Comparison of ENCODE assay signal across 9 mouse cellular contexts in genomic region chr5:118606636-118607035, GRCm38 (mm10). TPM values are rescaled to one million over a fixed set of nuclear protein-coding genes. Genes with fewer than 3 reads are reported as not detected.
DNase-seq lines count a peak whose midpoint lies in the region; ATAC-seq and TF ChIP-seq lines count a peak whose summit lies in the region.
"Had no signal": no experiment of that assay in that cellular context is flagged by ENCODE, and none has a peak within 500 bp of the region (broad histone marks: within the 10 kb centered on the region; RNA-seq: fewer than 3 reads in every experiment).

No protein-coding gene starts in this region.

- DNase-seq in forebrain, postnatal 0 days = no peak
- DNase-seq in midbrain, embryonic 11.5 days (ENCODE audit: low spot score, missing footprints) = no peak
- no peak for DNase-seq in adrenal gland, adult 2 months
- DNase-seq in layer of hippocampus, adult 9-10 months (ENCODE audit: low spot score) = no peak
- DNase-seq: adrenal gland, postnatal 25 days had no signal

- TF ChIP-seq CTCF in forebrain, postnatal 0 days (IDR thresholded peaks at IDR 0.05; ENCODE audit: low read depth) = no peak

- H3K9ac ChIP-seq in forebrain, postnatal 0 days = no peak overlapping the region
- H3K9ac ChIP-seq in forebrain, embryonic 12.5 days = no peak overlapping the region
- H3K9ac ChIP-seq in midbrain, embryonic 13.5 days (replicated peaks) = no peak overlapping the region
- no peak overlapping the region for H3K9ac ChIP-seq in midbrain, embryonic 11.5 days (ENCODE audit: low read length)

- no peaks in the 10 kb centered on the region for H3K27me3 ChIP-seq in forebrain, postnatal 0 days (ENCODE audit: insufficient read depth, low read length)
- no peaks in the 10 kb centered on the region for H3K27me3 ChIP-seq in forebrain, embryonic 12.5 days
- H3K27me3 ChIP-seq in midbrain, embryonic 13.5 days = no peaks in the 10 kb centered on the region
- no peaks in the 10 kb centered on the region for H3K27me3 ChIP-seq in midbrain, embryonic 11.5 days (ENCODE audit: control insufficient read depth, insufficient read depth, low read length)

- H3K4me2 ChIP-seq in forebrain, postnatal 0 days (ENCODE audit: low read depth) = no peak overlapping the region
- H3K4me2 ChIP-seq in forebrain, embryonic 12.5 days = no peak overlapping the region
- no peak overlapping the region for H3K4me2 ChIP-seq in midbrain, embryonic 13.5 days (replicated peaks)
- H3K4me2 ChIP-seq in midbrain, embryonic 11.5 days = no peak overlapping the region

- H3K9me3 ChIP-seq in forebrain, postnatal 0 days (ENCODE audit: low read length) = no peaks in the 10 kb centered on the region
- H3K9me3 ChIP-seq in forebrain, embryonic 12.5 days = no peaks in the 10 kb centered on the region
- no peaks in the 10 kb centered on the region for H3K9me3 ChIP-seq in midbrain, embryonic 13.5 days
- H3K9me3 ChIP-seq in midbrain, embryonic 11.5 days (ENCODE audit: control insufficient read depth, low read length) = no peaks in the 10 kb centered on the region

- H3K27ac ChIP-seq in forebrain, postnatal 0 days (ENCODE audit: low read depth, low read length) = no peak overlapping the region
- no peak overlapping the region for H3K27ac ChIP-seq in forebrain, embryonic 12.5 days
- 0 out of 2 replicates have a peak overlapping the region, but pooled peaks have one; percentile 14 for H3K27ac ChIP-seq in midbrain, embryonic 13.5 days
- H3K27ac ChIP-seq in midbrain, embryonic 11.5 days (ENCODE audit: low read depth, low read length) = no peak overlapping the region

- peaks cover 30% of the 10 kb centered on the region for H3K4me1 ChIP-seq in forebrain, postnatal 0 days (ENCODE audit: insufficient read depth)
- H3K4me1 ChIP-seq in forebrain, embryonic 12.5 days = peaks cover 49% of the 10 kb centered on the region
- H3K4me1 ChIP-seq in midbrain, embryonic 13.5 days (replicated peaks) = peaks cover 77% of the 10 kb centered on the region
- peaks cover 16% of the 10 kb centered on the region for H3K4me1 ChIP-seq in midbrain, embryonic 11.5 days (ENCODE audit: control insufficient read depth, insufficient read depth, low read length)

- peak; percentile 10; the same call in 1 of the 2 replicates for ATAC-seq in forebrain, postnatal 0 days
- ATAC-seq in forebrain, embryonic 12.5 days (ENCODE audit: low FRiP score) = no peak
- no peak for ATAC-seq in midbrain, embryonic 13.5 days
- ATAC-seq in midbrain, embryonic 11.5 days (ENCODE audit: low FRiP score) = no peak
- peak; percentile 83 to 91 for ATAC-seq in hematopoietic stem cell, adult 5-6 weeks (replicated peaks in 1 of 2; ENCODE audit: insufficient read depth in 1 of 2, low FRiP score in 2 of 2, low TSS enrichment in 1 of 2, low read depth in 1 of 2, poor library complexity in 2 of 2, severe bottlenecking in 2 of 2)
- peak; percentile 73; the same call in 1 of the 2 replicates for ATAC-seq in monocyte, adult 5-6 weeks (replicated peaks; ENCODE audit: insufficient number of reproducible peaks, low FRiP score, low TSS enrichment, poor library complexity, severe bottlenecking)

- no peak overlapping the region for H3K4me3 ChIP-seq in forebrain, postnatal 0 days (ENCODE audit: low read depth, low read length)
- H3K4me3 ChIP-seq in forebrain, embryonic 12.5 days (replicated peaks) = no peak overlapping the region
- no peak overlapping the region for H3K4me3 ChIP-seq in midbrain, embryonic 13.5 days (replicated peaks)
- no peak overlapping the region for H3K4me3 ChIP-seq in midbrain, embryonic 11.5 days (ENCODE audit: low read depth, low read length)

- H3K36me3 ChIP-seq in forebrain, postnatal 0 days (ENCODE audit: insufficient read depth) = no peaks in the 10 kb centered on the region
- H3K36me3 ChIP-seq in forebrain, embryonic 12.5 days (replicated peaks) = no peaks in the 10 kb centered on the region
- H3K36me3 ChIP-seq in midbrain, embryonic 13.5 days = no peaks in the 10 kb centered on the region
- no peaks in the 10 kb centered on the region for H3K36me3 ChIP-seq in midbrain, embryonic 11.5 days (ENCODE audit: control insufficient read depth, insufficient read depth, low read length)

- 57% methylated on average over 13 of the region's 13 CpGs for WGBS in forebrain, postnatal 0 days
- WGBS in forebrain, embryonic 12.5 days = 71% methylated on average over 13 of the region's 13 CpGs
- 74% methylated on average over 13 of the region's 13 CpGs for WGBS in midbrain, embryonic 13.5 days
- WGBS in midbrain, embryonic 11.5 days = 81% methylated on average over 13 of the region's 13 CpGs

RNA-seq across cellular contexts. Expression of gene Med13l, which starts 46.2 kb away (rescaled TPM):
- 27.9 and 31.0 TPM in 2 replicates for total RNA-seq in forebrain, postnatal 0 days (2014; rRNA removed)
- 9.1 and 12.5 TPM in 2 replicates for polyA plus RNA-seq in forebrain, postnatal 0 days (2015; fragmentation: Nextera tagmentation; extraction: Ambion mirVana)
- polyA plus RNA-seq in forebrain, embryonic 12.5 days (2016; fragmentation: Nextera tagmentation; extraction: Ambion mirVana) = 17.7 and 19.1 TPM in 2 replicates
- 16.8 and 16.9 TPM in 2 replicates for polyA plus RNA-seq in midbrain, embryonic 13.5 days (2015; fragmentation: Nextera tagmentation; extraction: Ambion mirVana)
- 9.0 and 9.8 TPM in 2 replicates for polyA plus RNA-seq in midbrain, embryonic 11.5 days (2014; fragmentation: Nextera tagmentation; extraction: Ambion mirVana)
- total RNA-seq in hematopoietic stem cell, adult 5-6 weeks (2017) = 55.4 and 56.2 TPM in 2 replicates
- 38.0 to 65.2 TPM (median 41.5 TPM) in 3 replicates for total RNA-seq in monocyte, adult 5-6 weeks (2017)
- 10 to 100 TPM; 31.5 to 34.3 TPM for total RNA-seq in adrenal gland, adult 2 months (2021)
- polyA plus RNA-seq in adrenal gland, adult 2 months (2012; rRNA removed) = 14.1 and 17.0 TPM in 2 replicates

Comparison
In these comparisons a context has a peak if more than half of its experiments do, and no peak if none do; other contexts are left out.
1. ATAC-seq: peak in forebrain, postnatal 0 days (single experiment), hematopoietic stem cell, adult 5-6 weeks (2 of 2) and monocyte, adult 5-6 weeks (single experiment); none in forebrain, embryonic 12.5 days (single experiment), midbrain, embryonic 13.5 days (single experiment) and midbrain, embryonic 11.5 days (single experiment).